Mouse (Mus musculus) bone marrow macrophage, adult 2 months (primary cell): ENCODE results near the gene Rfx4. TPM values are rescaled to one million over a fixed set of nuclear protein-coding genes. Genes with fewer than 3 reads are reported as not detected.

ENCODE experiments used
- H3K27ac ChIP-seq: 2 replicates; pipeline ENCODE4 v1.5.1; 2012; ENCODE audit warnings: low read depth, low read length; ENCODE audit not compliant: insufficient read depth
- H3K4me1 ChIP-seq: 2 replicates; pipeline ENCODE4 v1.6.1; 2012; ENCODE audit warnings: low read length; ENCODE audit not compliant: control insufficient read depth, insufficient read depth
- H3K4me3 ChIP-seq: 2 replicates; pipeline ENCODE4 v1.5.1; 2012; ENCODE audit warnings: mild to moderate bottlenecking, low read length, moderate library complexity; ENCODE audit not compliant: insufficient read depth
- CTCF ChIP-seq: IDR thresholded peaks from 2 replicates; pipeline ENCODE4 v1.5.1; 2012; ENCODE audit warnings: low read depth, mild to moderate bottlenecking, low read length, moderate library complexity
- POLR2A ChIP-seq: IDR thresholded peaks from 2 replicates; pipeline ENCODE4 v1.6.1; 2012; ENCODE audit warnings: mild to moderate bottlenecking, low read depth, low read length, borderline replicate concordance
- polyA plus RNA-seq: library from polyadenylated mRNA; stranded (reverse); fragments of >200 nt; gene quantifications from 2 replicates; pipeline ENCODE4 v1.2.4, GENCODE M21; 2012; ENCODE audit not compliant: missing spikeins, insufficient read depth, insufficient read length

The Rfx4 gene
- polyA plus RNA-seq, 1 experiment = not detected

- TF ChIP-seq POLR2A (no peak), CTCF (no peak)
- H3K27ac ChIP-seq = no peak overlapping the region
- no peak overlapping the region for H3K4me3 ChIP-seq
- no peaks in the 10 kb centered on the region for H3K4me1 ChIP-seq
These were observed 141.4 kb downstream of the Rfx4 start for GRCm38 (mm10) chr10:84896941-84897930.

DNA sequence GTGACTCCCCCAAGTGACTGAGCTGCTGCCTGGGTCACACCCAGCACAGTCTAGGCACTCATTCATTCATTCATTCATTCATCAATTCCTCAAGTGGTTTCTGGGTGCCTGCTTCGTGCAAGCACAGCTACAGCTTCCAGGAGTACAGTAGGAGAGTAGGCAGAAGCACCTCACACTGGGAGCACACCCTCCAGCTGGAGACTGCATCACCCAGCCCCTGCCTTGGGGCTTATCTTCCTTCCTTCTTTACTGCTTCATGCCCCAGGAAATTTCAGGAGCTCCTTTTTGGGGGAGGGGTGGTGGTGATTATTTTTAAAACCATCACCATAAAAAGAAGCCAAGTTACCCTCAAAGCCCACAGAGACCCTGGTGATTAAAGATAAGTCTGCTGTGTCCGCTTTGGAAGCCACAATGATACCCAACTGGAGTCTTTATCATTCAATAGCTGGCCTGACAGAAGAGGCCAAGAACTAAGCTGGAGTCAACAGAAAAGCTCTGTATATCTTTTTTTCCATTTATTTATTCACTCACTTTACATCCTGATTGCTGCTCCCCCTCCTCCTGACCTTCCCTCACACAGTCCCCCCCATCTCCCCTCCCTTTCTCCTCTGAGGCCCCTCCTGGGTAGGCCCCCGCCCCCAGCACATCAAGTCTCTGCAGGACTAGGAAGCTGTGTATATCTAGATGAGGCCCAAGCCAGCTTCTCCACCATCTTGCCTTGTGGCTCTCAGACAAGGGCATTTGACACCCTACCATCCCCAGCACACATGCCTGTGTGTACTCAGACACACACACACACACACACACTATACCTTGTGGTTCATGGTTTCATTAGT is 142.5 kb downstream of the Rfx4 start:
- TF ChIP-seq CTCF = no peak
- no peak for TF ChIP-seq POLR2A
- Histone ChIP-seq H3K4me1 (no peaks in the 10 kb centered on the region), H3K27ac (no peak overlapping the region), H3K4me3 (no peak overlapping the region)

DNA sequence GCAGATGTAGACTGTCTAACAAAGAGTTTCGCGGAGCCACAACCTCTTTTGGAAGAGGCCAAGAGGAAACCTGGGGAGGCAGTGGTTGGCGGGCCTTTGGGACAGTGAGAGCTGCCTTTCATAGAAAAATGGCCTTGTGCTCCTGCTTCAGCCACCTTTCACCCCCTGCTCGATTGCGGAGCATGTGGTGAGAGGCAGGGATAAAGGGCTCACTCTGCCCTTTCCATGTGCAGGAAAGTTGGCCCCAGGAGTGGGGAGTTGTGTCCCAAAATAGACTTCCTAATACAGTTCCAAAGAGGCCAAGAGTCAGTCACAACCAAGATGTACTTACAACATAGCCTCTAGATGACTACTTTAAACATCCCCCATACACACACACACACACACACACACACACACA is 145.8 kb downstream of the Rfx4 start:
- no peak overlapping the region for H3K27ac ChIP-seq
- 0 out of 2 replicates have a peak, but pooled peaks cover 6% of the 10 kb centered on the region for H3K4me1 ChIP-seq
- TF ChIP-seq CTCF = no peak
- TF ChIP-seq POLR2A = no peak
- no peak overlapping the region for H3K4me3 ChIP-seq

DNA sequence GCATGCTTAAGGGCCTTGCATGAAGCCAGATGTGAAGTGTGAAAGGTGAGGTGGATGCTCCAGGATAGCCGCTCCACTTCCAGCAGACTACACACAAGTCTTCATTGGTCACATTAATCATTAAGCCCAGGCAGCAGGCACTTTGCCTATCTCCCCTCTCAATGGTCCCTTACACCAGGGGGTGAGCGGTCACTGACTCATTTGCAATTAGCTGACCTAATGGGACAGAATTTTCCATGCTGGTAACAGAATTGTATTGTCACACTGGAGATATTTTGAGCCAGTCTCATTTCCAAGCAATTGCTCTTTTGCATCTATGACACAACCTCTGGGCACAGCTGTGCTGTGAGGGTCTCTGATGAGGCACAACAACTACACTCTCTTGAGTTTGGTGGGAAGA is 146.4 kb downstream of the Rfx4 start:
- H3K4me1 ChIP-seq = 0 out of 2 replicates have a peak, but pooled peaks cover 6% of the 10 kb centered on the region
- no peak overlapping the region for H3K4me3 ChIP-seq
- TF ChIP-seq CTCF (no peak), POLR2A (no peak)
- no peak overlapping the region for H3K27ac ChIP-seq

DNA sequence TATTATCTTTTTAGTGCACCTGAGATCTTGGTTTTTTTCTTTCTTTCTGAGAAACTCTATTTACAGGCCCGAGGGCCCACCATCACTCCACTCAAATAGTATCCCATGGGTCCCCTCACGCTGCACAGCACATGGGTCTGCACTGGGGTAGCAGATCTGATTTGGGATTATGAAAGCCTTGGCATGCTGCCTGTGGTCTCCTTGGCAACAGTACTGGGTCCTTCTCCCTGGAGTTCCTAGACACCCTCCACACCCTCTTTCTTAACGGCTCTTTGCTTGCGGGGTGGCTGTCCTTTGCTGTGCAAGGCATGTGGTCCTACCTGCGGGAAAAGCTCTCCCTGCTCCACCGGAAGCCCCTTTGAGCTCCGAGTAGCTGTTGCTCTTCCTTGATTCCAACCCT is 147.4 kb downstream of the Rfx4 start:
- Histone ChIP-seq H3K4me3 (no peak overlapping the region), H3K4me1 (0 out of 2 replicates have a peak, but pooled peaks cover 6% of the 10 kb centered on the region), H3K27ac (no peak overlapping the region)
- TF ChIP-seq CTCF = no peak

DNA sequence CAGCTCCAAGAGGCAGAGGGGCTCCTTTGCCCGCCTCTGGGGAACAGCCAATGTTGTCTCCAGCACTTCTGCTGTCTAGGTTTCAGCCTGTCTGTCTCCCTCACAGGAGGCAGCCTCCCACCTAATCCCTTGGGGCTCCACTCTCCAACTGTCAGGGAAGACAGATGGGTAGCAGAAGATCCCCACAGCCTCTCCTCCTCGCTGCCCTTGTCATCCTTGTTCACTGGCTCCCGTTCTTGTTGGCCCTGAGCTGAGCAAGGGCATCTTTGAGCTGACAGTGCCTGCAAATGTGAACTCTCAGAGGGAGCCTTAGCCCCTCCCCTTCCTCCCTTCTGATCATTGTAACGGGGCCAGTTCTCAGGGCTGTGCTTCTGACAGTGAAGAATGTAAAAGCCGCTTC is 147.9 kb downstream of the Rfx4 start:
- Histone ChIP-seq H3K4me1 (0 out of 2 replicates have a peak, but pooled peaks cover 6% of the 10 kb centered on the region), H3K27ac (no peak overlapping the region), H3K4me3 (no peak overlapping the region; the same call in 1 of the 2 replicates)
- no peak for TF ChIP-seq POLR2A
- TF ChIP-seq CTCF = no peak

GRCm38 (mm10) chr10:84906895-84907294 is 151.0 kb downstream of the Rfx4 start:
- TF ChIP-seq POLR2A (no peak), CTCF (no peak)
- Histone ChIP-seq H3K27ac (no peak overlapping the region), H3K4me1 (0 out of 2 replicates have a peak, but pooled peaks cover 6% of the 10 kb centered on the region), H3K4me3 (no peak overlapping the region)

DNA sequence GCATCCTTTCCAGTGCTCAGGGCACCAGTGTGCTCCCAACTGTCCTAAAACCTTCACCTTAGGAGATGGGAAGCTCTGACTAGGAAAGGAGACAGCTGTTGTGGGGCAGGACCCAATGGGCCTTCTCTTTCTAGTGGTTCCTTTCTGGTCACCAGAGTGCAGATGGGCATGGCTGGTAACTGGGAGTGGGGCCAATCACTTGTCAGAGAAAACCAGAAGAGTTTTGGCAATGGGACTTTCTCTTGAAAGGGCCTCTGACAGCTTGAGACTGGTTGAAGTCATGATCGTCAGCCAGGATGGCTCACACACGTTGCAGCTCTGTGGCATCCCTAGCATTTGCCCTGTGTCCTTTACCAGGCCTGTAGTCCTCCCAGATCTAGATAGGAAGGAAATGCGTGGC is 152.1 kb downstream of the Rfx4 start:
- Histone ChIP-seq H3K4me3 (no peak overlapping the region), H3K27ac (no peak overlapping the region), H3K4me1 (0 out of 2 replicates have a peak, but pooled peaks cover 6% of the 10 kb centered on the region)
- TF ChIP-seq CTCF = no peak
- TF ChIP-seq POLR2A = no peak

DNA sequence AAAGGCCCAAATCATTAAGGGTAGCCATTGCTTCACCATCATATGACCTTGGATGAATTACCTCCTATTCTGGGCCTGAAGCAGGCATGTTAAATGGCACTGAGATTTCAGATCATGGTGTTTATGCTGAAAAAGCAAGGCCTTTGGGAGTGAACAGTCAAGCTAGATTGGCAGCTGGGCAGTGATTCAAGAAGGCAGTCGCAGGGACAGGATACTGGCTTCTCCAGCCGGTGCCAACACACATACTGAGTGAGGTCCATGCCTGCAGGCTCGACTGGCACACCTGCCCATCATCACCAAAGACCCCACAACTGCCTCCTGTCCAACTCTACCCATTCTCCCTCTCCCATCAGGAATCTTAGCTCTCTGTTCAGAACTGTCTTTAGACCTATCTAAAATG is 152.6 kb downstream of the Rfx4 start:
- Histone ChIP-seq H3K27ac (no peak overlapping the region), H3K4me1 (0 out of 2 replicates have a peak, but pooled peaks cover 5% of the 10 kb centered on the region), H3K4me3 (no peak overlapping the region)
- TF ChIP-seq CTCF (no peak), POLR2A (no peak)

- Histone ChIP-seq H3K4me3 (no peak overlapping the region), H3K27ac (no peak overlapping the region), H3K4me1 (no peaks in the 10 kb centered on the region)
- TF ChIP-seq CTCF = no peak
- no peak for TF ChIP-seq POLR2A
These were observed 153.3 kb downstream of the Rfx4 start for GRCm38 (mm10) chr10:84909021-84909801.
